Mouse (Mus musculus) monocyte, adult 59 days (primary cell): ENCODE results near the gene Frs3. TPM values are rescaled to one million over a fixed set of nuclear protein-coding genes. Genes with fewer than 3 reads are reported as not detected.

Experiments used
- total RNA-seq, 2 experiments: library from RNA; stranded (reverse); gene quantifications; one replicate each; pipeline ENCODE4 v1.2.4; 2023

Gene Frs3
- total RNA-seq: 1 to 10 TPM; 1.5 to 1.8 TPM

DNA sequence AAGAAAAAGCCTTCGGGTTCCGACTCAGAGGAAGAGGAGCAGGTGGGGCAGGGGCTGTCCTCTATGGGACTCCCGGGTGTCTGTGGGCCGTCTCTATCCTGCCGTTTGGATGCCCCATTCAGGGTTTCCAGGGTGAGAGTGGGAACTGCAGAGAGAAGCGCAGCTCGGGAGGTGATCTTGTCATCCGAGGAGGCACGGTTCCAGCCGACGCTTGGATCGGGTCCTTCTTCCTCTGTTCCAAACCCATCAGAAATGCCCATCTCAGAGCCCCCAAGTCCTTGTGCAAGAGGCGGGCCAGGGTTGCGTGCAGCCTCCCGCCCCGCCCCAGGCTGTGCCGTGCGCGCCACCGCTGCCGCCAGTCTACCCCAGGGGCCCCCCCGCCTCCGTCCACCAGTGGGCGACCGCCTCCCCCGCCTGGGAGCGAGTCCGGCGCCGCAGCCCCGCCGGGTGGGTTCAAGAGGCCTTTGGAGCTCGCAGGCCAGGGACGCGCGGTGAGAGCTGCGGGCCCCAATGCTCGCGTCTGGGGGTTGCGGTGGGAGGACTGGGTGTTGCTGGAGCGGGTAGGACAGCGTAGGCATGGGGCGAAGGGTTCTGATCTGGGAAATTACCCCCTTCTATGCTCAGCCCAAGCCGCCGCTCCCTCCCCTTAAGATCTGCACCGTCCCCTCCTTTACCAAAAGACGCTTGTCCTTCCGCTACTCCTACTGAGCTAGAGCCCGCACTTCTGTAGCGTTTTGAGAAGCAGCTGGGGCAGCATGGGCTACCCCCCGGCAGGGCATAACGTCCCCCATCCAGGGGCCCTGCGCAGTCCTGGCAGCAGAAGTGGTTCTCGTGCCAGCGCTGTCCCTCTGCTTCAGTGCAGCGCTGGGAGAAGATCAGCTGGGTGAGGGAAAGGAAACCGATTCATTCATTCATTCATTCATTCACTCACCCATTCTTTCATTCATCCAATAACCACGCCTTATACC is at the start of gene Frs3:
Frs3 (plus strand) TSS at position 423 of the 968 bp plus-strand sequence.

DNA sequence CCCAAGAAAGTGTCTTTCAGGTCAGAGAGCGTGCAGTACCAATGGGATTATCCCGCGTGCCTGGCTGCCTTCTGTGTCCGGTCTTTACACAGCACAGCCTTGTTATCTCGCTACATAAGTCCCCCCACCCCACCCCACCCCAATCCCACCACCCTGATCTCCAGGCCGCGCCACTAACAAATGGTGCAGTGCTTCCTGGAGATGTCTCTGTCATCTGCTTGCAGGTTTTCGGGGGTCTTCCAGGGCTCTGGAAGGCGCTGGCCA is 554 bp upstream of the Frs3 start, which contains the start of gene Tomm6:
Tomm6 (minus strand) TSS at position 43 of the 264 bp plus-strand sequence.

DNA sequence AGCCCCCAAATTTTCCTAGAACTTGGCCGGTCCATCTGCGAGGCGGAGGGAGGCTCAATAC is 5.4 kb downstream of the Frs3 start, which contains the start of gene Gm21981:
Gm21981 (minus strand) TSS at position 14 of the 61 bp plus-strand sequence.

DNA sequence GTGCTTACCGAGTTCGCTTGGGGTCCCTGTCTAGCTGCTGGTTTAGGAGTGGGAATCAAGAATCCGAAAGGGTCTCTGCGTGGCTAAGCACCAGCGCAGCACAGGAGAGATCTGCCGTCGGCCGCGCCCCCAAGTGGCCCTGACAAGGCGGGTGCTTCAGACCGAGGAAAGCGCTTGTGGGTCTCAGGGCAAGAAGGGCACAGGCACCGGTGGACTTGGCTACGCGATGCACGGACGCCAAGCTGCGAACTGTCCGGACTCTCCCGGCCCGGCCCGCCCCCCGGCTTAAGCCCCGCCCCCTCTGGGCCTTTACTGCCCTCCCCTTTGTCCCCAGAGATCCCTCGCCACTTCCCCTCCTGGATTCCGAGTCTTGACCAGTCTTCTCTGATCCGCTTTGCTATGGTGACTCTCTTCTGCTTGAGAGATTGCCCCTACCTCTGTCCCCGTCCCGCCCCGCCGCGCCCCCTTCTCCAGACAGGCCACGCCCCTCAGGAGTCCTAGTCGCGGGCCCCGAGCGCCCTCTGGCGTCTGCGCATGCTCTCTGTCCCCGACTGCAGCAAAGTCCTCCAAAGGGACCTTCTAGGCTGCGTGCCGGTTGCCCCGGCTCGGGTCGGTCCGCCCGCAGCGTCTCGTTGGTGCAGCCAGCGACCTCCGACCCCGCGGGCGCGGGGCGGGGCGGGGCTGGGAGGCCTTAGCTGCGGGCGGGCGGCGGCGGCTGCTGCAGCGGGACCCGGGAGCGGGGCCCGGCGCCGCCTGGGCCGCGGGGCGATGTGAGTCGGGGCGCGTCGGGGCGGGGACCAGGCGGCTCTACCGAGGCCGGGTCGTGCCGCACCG is 5.9 kb downstream of the Frs3 start, which contains the start of gene Prickle4:
Prickle4 (minus strand) TSS at position 234 of the 834 bp plus-strand sequence.

DNA sequence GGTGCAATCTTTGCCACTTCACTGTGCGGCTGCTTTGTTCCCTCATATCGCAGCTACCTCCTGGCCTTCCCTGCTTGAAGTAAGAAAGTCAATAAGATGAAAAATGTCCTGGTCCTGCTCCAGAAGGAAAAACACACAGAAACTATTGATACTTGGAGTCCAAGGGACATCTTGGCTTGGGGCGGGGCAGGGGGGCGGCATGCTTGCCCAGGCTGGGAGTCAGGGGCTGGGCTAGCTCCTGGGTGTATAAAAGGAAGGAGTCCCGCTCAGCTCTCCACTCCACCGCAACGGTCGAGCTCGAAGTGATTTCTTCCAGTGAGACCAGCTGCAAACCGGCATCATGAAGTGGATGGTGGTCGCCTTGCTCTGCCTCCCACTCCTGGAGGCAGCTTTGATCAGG is 37.7 kb downstream of the Frs3 start, which contains the start of gene Pgc:
Pgc (plus strand) TSS at position 277 of the 400 bp plus-strand sequence.

DNA sequence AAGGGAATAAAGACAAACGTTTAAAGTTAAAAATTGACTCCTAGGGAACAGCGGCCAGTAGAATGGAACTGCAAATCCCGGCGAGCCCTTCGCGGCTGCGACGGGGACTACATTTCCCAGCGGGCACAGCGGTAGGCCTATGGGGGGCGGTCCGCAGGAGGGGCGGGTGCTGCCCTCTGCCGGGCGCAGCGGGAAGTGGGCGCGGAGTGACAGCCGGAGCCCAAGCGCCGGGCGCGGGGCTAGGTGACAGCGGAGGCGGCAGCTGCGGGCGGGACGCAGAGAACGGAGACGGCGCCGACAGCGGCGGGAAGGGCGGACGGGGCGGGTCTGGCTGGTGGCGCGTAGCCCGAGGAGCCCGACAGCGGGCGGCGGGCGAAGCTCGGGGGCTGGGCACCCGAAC is 48.0 kb downstream of the Frs3 start, which contains the start of gene Tfeb:
Tfeb (plus strand) TSS at position 175 of the 400 bp plus-strand sequence.

Other genes with a start within 250 kb of the Frs3 start
- 10 to 100 TPM; 33.7 to 39.5 TPM for gene Taf8, start 186.7 kb upstream of the Frs3 start, total RNA-seq
- 100 to 1,000 TPM; 266 to 307 TPM for gene Ccnd3, start 184.0 kb upstream of the Frs3 start, total RNA-seq
- 10 to 100 TPM in 1 of 2 experiments, 1 to 10 TPM in 1; 9.5 to 10.5 TPM for gene Bysl, start 77.5 kb upstream of the Frs3 start, total RNA-seq
- gene Med20, start 77.4 kb upstream of the Frs3 start, total RNA-seq: 10 to 100 TPM; 45.3 to 50.6 TPM
- 1 to 10 TPM; 1.9 to 2.5 TPM for gene Gm20517, start 77.4 kb upstream of the Frs3 start, total RNA-seq
- 1 to 10 TPM; 3.5 to 6.4 TPM for gene Usp49, start 58.3 kb upstream of the Frs3 start, total RNA-seq
- gene Tomm6, start 644 bp upstream of the Frs3 start, total RNA-seq: 100 to 1,000 TPM; 187 to 200 TPM
- not detected for gene Gm21981, start 5.4 kb downstream of the Frs3 start, total RNA-seq
- gene Prickle4, start 5.7 kb downstream of the Frs3 start, total RNA-seq: 1 to 10 TPM; 1.9 to 2.1 TPM
- gene Pgc, start 37.8 kb downstream of the Frs3 start, total RNA-seq: not detected
- 100 to 1,000 TPM; 123 to 146 TPM for gene Tfeb, start 48.0 kb downstream of the Frs3 start, total RNA-seq
- gene Mdfi, start 145.7 kb downstream of the Frs3 start, total RNA-seq: not detected
- gene Foxp4, start 235.6 kb downstream of the Frs3 start, total RNA-seq: 10 to 100 TPM; 18.3 to 26.2 TPM